Mouse (Mus musculus) heart, embryonic 11.5 days (tissue): ENCODE data around the gene P2rx7. TPM values are rescaled to one million over a fixed set of nuclear protein-coding genes. Genes with fewer than 3 reads are reported as not detected.
"Not testable (repeated sequence)": the region's sequence is repeated elsewhere in the genome, so short reads cannot be mapped to it uniquely, and the experiment has no call there.

ENCODE experiments used
- ATAC-seq: fragments of 200-750 bp; cut with Nextera tagmentation; replicated peaks from 2 replicates; pipeline ENCODE4 v1.8.0; 2017; ENCODE audit warnings: moderate library complexity; ENCODE audit not compliant: insufficient number of reproducible peaks, low FRiP score, low TSS enrichment
- H3K27ac ChIP-seq: fragments of 300-500 bp; sonication (generic); 2 replicates; pipeline ENCODE4 v1.5.1; 2014; ENCODE audit warnings: mild to moderate bottlenecking, low read depth, low read length
- H3K27me3 ChIP-seq: fragments of 300-500 bp; sonication (generic); 2 replicates; pipeline ENCODE4 v1.6.1; 2014; ENCODE audit warnings: mild to moderate bottlenecking, low read length, mixed read lengths; ENCODE audit not compliant: control insufficient read depth, insufficient read depth
- H3K36me3 ChIP-seq: fragments of 300-500 bp; sonication (generic); 2 replicates; pipeline ENCODE4 v1.6.1; 2014; ENCODE audit warnings: mild to moderate bottlenecking, low read length, moderate library complexity, mixed read lengths; ENCODE audit not compliant: control insufficient read depth, insufficient read depth
- H3K4me1 ChIP-seq: fragments of 300-500 bp; sonication (generic); 2 replicates; pipeline ENCODE4 v1.6.1; 2014; ENCODE audit warnings: low read length; ENCODE audit not compliant: control insufficient read depth, insufficient read depth
- H3K4me2 ChIP-seq: fragments of 300-500 bp; sonication (generic); 2 replicates; pipeline ENCODE4 v1.6.1; 2014; ENCODE audit warnings: mild to moderate bottlenecking, moderate library complexity
- H3K4me3 ChIP-seq: fragments of 300-500 bp; sonication (generic); 2 replicates; pipeline ENCODE4 v1.5.1; 2014; ENCODE audit warnings: low read depth, low read length
- H3K9ac ChIP-seq: fragments of 300-500 bp; sonication (generic); 2 replicates; pipeline ENCODE4 v1.6.1; 2014; ENCODE audit warnings: mild to moderate bottlenecking, low read depth, low read length, moderate library complexity
- H3K9me3 ChIP-seq: fragments of 300-500 bp; sonication (generic); replicated peaks from 2 replicates; pipeline ENCODE4 v1.6.1; 2016; ENCODE audit warnings: low read length; ENCODE audit not compliant: control insufficient read depth
- WGBS: fragments of 180-500 bp; shearing (Covaris S2); extraction: QIAGEN DNeasy Blood & Tissue Kit; methylation state at CpG from one replicate; pipeline ENCODE4 v1.1.7; 2014; ENCODE audit not compliant: insufficient replicate concordance; 5-methylcytosine and 5-hydroxymethylcytosine counted together
- polyA plus RNA-seq: library from polyadenylated mRNA; unstranded; fragments of >200 nt; fragmentation: Nextera tagmentation; extraction: Ambion mirVana; gene quantifications from 2 replicates; pipeline ENCODE4 v1.2.1, GENCODE M21; 2014

Gene P2rx7
- polyA plus RNA-seq, 1 experiment from 2014 or later, result 0.36 TPM

DNA sequence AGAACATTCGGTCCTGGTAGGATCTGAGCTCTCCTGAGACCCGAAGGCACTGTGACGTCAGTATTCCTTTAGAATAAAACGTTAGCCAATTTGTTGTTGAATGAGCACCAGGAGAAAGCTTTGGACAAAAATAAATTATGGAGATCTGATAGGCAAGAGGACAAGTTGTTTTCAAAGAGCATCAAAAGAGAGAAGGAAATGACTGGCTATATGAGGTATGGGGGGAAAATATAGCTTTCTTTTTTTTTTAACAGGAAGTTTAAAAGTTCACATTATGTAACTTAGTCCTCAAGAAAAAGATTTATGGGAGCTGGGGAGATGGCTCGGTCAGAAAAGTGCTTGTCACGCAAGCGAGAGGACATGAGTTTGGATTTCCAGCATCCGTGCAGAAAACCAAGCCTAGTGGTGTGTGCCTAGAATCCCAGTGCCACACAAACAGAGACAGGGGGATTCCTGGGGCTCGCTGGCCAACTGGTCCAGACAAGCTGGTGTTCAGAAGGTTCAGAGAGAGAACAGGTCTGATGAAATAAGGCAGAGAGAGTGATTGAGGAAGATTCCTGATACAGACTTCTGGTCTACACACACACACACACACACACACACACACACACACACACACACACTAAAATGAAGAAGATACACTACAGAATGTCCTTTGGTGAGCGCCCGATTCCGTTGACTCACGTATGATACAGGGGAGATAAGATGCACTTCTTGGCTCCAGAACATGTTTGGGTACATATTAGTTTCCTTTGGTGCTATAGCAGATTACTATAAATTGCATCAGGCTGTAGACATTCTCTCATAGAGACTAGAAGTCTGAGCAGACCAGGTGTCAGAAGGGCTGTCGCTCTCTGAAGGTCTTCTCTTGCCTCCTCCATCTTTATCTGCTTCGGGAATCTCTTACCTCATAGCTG, 25.5 kb downstream of the P2rx7 start:
- Histone ChIP-seq H3K9me3 (no peaks in the 10 kb centered on the region), H3K4me2 (no peak overlapping the region), H3K27ac (no peak overlapping the region), H3K9ac (no peak overlapping the region), H3K36me3 (no peaks in the 10 kb centered on the region), H3K27me3 (no peaks in the 10 kb centered on the region), H3K4me1 (peaks cover 3% of the 10 kb centered on the region; the same call in 1 of the 2 replicates), H3K4me3 (no peak overlapping the region)
- no peak for ATAC-seq
- 76% methylated on average over 15 of the region's 15 CpGs for WGBS

DNA sequence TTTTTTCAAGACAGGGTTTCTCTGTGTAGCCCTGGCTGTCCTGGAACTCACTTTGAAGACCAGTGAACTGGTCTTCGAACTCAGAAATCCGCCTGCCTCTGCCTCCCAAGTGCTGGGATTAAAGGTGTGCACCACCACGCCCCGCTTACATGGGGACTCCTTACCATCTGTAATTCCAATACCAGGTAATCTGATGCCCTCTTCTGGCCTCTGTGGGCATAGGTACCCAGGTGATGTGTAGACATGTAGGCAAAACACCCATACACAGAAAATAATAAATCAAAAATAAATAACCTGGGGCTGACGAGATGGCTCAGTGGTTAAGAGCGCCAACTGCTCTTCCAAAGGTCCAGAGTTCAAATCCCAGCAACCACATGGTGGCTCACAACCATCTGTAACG, 27.9 kb downstream of the P2rx7 start:
- H3K9me3 ChIP-seq, H3K9ac ChIP-seq, H3K27me3 ChIP-seq, ATAC-seq, H3K4me3 ChIP-seq, H3K36me3 ChIP-seq, H3K4me1 ChIP-seq, H3K27ac ChIP-seq, H3K4me2 ChIP-seq: not testable (repeated sequence)
- 75% methylated on average over 7 of the region's 7 CpGs for WGBS

DNA sequence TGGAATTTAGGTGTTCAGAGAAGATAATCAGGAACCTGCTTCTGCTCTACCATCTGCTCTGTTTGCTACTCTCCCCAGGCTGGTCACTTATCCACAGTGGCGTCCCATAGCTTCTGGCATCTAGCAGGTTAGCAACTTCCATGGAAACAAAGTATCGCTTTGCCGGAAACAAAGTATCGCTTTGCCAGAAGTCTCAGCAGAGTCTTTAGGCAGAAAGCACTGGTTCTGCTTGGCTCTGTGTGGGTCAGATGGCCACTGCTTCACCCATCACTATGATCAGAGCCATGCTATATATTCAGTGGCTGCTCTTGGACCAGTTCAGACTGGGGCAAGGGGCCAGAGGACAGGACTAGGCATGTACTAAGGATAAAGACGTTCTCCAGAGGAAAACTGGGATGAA, 28.6 kb downstream of the P2rx7 start:
- H3K9ac ChIP-seq, result no peak overlapping the region
- no peaks in the 10 kb centered on the region for H3K4me1 ChIP-seq
- H3K4me3 ChIP-seq, result no peak overlapping the region
- no peak for ATAC-seq
- H3K36me3 ChIP-seq, result no peaks in the 10 kb centered on the region
- H3K27ac ChIP-seq, result no peak overlapping the region
- no peaks in the 10 kb centered on the region for H3K9me3 ChIP-seq
- H3K27me3 ChIP-seq, result no peaks in the 10 kb centered on the region
- H3K4me2 ChIP-seq, result no peak overlapping the region
- 79% methylated on average over 5 of the region's 5 CpGs for WGBS

DNA sequence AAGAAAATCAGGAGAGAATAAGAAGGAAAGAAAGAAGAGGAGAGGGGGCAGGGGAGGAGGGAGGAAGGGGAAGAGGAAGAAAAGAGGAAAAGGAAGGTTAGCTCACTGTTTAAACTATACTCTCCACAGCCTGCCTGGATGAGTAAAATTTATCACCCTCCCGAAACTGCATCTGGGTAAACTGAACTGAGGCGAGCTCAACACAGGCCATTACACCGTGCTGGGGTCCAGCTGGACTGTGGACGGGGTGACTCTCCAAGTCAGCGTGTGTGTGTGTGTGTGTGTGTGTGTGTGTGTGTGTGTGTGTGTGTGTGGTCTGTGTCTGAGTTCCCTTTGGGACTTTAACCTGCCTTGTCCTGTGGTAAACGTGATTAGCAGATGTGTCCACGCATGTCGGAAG, 32.3 kb downstream of the P2rx7 start:
- no peaks in the 10 kb centered on the region for H3K36me3 ChIP-seq
- no peak overlapping the region for H3K9ac ChIP-seq
- H3K27ac ChIP-seq, result no peak overlapping the region
- no peaks in the 10 kb centered on the region for H3K27me3 ChIP-seq
- no peaks in the 10 kb centered on the region for H3K4me1 ChIP-seq
- 78% methylated on average over 8 of the region's 8 CpGs for WGBS
- H3K4me3 ChIP-seq, result no peak overlapping the region
- ATAC-seq, result no peak
- H3K9me3 ChIP-seq, result no peaks in the 10 kb centered on the region
- no peak overlapping the region for H3K4me2 ChIP-seq

DNA sequence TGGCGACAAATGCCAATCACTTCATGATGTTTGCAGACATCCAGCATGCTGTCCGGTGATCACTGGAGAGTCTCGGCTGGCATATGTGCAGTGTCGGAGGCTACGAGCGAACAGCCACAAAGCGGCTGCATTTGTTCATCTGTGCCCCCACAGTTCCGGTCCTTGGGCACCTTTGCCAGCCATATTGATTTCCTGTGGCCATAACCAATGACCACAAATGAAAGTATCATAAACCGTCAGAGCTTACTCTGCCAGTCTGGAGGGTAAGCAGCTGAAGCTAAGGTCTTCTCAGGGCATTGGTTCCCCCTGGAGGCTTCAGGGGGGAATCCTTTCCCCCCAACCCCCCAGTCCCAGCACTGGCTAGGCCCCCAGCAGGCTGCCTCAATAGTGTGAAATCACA, 34.3 kb downstream of the P2rx7 start:
- Histone ChIP-seq H3K4me1 (no peaks in the 10 kb centered on the region), H3K27me3 (no peaks in the 10 kb centered on the region), H3K27ac (no peak overlapping the region), H3K4me2 (no peak overlapping the region), H3K36me3 (no peaks in the 10 kb centered on the region), H3K4me3 (no peak overlapping the region), H3K9me3 (no peaks in the 10 kb centered on the region), H3K9ac (no peak overlapping the region)
- no peak for ATAC-seq
- WGBS, result 86% methylated on average over 9 of the region's 9 CpGs

DNA sequence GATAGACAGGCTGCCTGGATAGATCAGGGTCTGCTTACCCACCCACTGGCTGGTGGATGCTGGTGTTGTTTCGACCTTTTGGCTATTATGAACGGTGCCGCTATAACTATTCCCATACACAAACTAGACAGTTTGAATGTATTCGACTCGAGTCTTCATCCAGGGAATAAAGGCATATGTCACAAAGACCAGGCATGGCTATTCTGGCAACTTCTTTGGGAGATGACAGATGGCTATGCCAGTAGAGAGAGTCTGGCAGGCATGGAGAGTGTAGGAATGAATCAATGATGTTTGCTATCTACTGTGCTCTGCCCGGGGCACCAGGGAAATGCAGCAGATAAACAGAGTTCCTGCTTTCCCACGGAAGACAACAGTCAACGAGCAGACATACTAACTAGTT, 36.2 kb downstream of the P2rx7 start:
- Histone ChIP-seq H3K4me3 (no peak overlapping the region), H3K9ac (no peak overlapping the region), H3K9me3 (no peaks in the 10 kb centered on the region), H3K4me1 (no peaks in the 10 kb centered on the region), H3K36me3 (no peaks in the 10 kb centered on the region), H3K27me3 (no peaks in the 10 kb centered on the region), H3K4me2 (no peak overlapping the region), H3K27ac (no peak overlapping the region)
- ATAC-seq, result no peak
- WGBS, result 77% methylated on average over 8 of the region's 8 CpGs

DNA sequence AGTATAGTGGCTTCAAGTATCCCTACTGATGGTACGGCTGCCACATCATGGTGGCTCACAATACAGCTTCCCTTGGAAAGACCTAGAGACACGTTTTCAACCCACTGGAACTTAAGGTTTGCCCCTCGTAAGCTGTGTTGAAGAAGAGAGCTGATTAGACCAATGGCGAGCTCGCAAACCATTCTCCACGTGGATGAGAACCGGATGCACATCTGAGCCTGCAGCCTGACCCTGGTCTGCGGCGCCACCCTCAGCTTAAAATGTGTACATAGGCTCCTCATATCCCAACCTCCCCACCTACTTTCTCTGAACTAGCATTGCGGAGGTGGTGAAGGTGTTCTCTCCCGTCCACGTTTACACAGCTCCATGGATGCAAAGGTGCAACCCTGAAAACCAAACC, 37.6 kb downstream of the P2rx7 start:
- ATAC-seq, result no peak
- Histone ChIP-seq H3K9me3 (no peaks in the 10 kb centered on the region), H3K4me3 (no peak overlapping the region), H3K27me3 (no peaks in the 10 kb centered on the region), H3K4me1 (no peaks in the 10 kb centered on the region), H3K9ac (no peak overlapping the region), H3K27ac (no peak overlapping the region), H3K36me3 (no peaks in the 10 kb centered on the region), H3K4me2 (no peak overlapping the region)
- WGBS, result 80% methylated on average over 12 of the region's 12 CpGs

DNA sequence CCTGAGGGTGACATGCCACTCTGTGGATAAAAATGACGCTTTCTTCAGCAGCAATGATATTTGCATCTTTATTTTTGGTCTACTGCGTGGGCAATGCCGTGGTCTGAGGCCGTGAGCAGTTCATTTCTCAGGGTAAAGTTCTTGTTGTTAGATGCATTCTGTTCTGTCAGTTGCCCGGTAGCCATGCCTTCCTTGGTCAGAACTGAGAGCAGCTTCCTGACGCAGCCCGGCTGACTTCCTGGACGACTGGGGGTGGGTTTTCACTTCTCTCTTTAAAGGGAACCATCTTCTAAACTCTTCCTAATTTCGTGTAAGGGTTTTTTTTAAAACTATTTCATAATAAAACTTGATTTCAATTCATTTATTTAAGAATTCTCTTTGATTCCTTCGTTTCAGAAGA, 40.2 kb downstream of the P2rx7 start:
- Histone ChIP-seq H3K9me3 (no peaks in the 10 kb centered on the region), H3K4me2 (no peak overlapping the region), H3K4me3 (no peak overlapping the region), H3K4me1 (no peaks in the 10 kb centered on the region), H3K9ac (no peak overlapping the region), H3K36me3 (no peaks in the 10 kb centered on the region), H3K27me3 (no peaks in the 10 kb centered on the region), H3K27ac (no peak overlapping the region)
- WGBS, result 67% methylated on average over 10 of the region's 10 CpGs
- ATAC-seq, result no peak

DNA sequence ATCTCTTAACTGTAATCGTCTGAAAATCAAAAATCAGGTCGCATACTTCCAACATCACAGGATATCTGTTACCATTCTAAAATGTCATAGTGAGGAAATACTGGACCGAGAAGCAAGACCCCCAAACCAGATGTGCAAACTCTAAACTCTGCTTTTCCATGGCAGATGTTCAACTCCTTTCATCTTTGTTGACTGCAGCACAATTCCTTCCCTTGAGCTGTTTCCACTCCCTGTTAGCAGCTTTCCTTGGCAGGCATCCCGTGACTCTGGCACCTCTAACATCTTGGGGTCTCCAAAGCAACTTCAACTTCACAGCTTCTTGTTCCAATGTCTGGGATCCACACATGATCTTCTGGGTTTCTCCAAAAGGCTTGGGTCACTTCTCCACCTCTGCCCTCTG, 43.7 kb downstream of the P2rx7 start:
- Histone ChIP-seq H3K4me1 (no peaks in the 10 kb centered on the region), H3K4me2 (no peak overlapping the region), H3K27ac (no peak overlapping the region), H3K27me3 (no peaks in the 10 kb centered on the region), H3K4me3 (no peak overlapping the region), H3K9ac (no peak overlapping the region), H3K9me3 (no peaks in the 10 kb centered on the region), H3K36me3 (no peaks in the 10 kb centered on the region)
- WGBS, result 77% methylated on average over 4 of the region's 4 CpGs
- ATAC-seq, result no peak
